Mouse (Mus musculus) gastrocnemius, postnatal 36 days (tissue): ENCODE results near the gene Tspo2. TPM values are rescaled to one million over a fixed set of nuclear protein-coding genes. Genes with fewer than 3 reads are reported as not detected.

Experiments
- DNase-seq, 2 experiments: peaks; one replicate each; pipeline ENCODE4 v3.0.0; 2022
- intact Hi-C: fragments of 180-260 bp; cut with DNase I; formaldehyde crosslinking; loops from one replicate; pipeline ENCODE4 v1.15.1; 2025
- total RNA-seq, 2 experiments: library from RNA; stranded (reverse); gene quantifications; 2 replicates each; pipeline ENCODE4 v1.2.3; 2021

Gene Tspo2
- total RNA-seq, 2 experiments from 2014 or later, result not detected

- intact Hi-C loops, result loop anchor here (10.0 kb wide), 1 partner anchor 179 kb away; no protein-coding TSS in a partner anchor
Measured at GRCm38 (mm10) chr17:48453489-48453888, 2.2 kb upstream of the Tspo2 start.

GRCm38 (mm10) chr17:48451753-48452444, 577 bp upstream of the Tspo2 start:
- no peak for DNase-seq
- intact Hi-C loops, result loop anchor here (10.0 kb wide), 1 partner anchor 177 kb away; no protein-coding TSS in a partner anchor

More at GRCm38 (mm10) chr17:48453489-48453888, 2.2 kb upstream of the Tspo2 start:
- no peak for DNase-seq

- DNase-seq, result no peak
- intact Hi-C loops, result loop anchor here (10.0 kb wide), 1 partner anchor 176 kb away; no protein-coding TSS in a partner anchor
Measured at GRCm38 (mm10) chr17:48450666-48451352, 513 bp downstream of the Tspo2 start.

GRCm38 (mm10) chr17:48447675-48448074, 3.6 kb downstream of the Tspo2 start:
- intact Hi-C loops, result no loop called here
- DNase-seq, result no peak

GRCm38 (mm10) chr17:48443542-48444145, 7.7 kb downstream of the Tspo2 start:
- intact Hi-C loops, result no loop called here
- DNase-seq, result no peak

GRCm38 (mm10) chr17:48442745-48443457, 8.4 kb downstream of the Tspo2 start:
- no peak for DNase-seq
- intact Hi-C loops, result no loop called here

GRCm38 (mm10) chr17:48437421-48437911, 13.9 kb downstream of the Tspo2 start:
- intact Hi-C loops, result no loop called here
- peak in 1 of 2 experiments; percentile 61 for DNase-seq

- peak in 1 of 2 experiments; percentile 56 for DNase-seq
- intact Hi-C loops, result no loop called here
Measured at GRCm38 (mm10) chr17:48436487-48436886, 14.8 kb downstream of the Tspo2 start.

- DNase-seq, result no peak
- intact Hi-C loops, result no loop called here
Measured at GRCm38 (mm10) chr17:48434479-48434878, 16.8 kb downstream of the Tspo2 start.

GRCm38 (mm10) chr17:48433689-48434330, 17.5 kb downstream of the Tspo2 start:
- intact Hi-C loops, result no loop called here
- no peak for DNase-seq

GRCm38 (mm10) chr17:48433006-48433655, 18.2 kb downstream of the Tspo2 start:
- intact Hi-C loops, result no loop called here
- DNase-seq, result no peak

- DNase-seq, result peak in 1 of 2 experiments; percentile 35
- intact Hi-C loops, result no loop called here
Measured at GRCm38 (mm10) chr17:48432158-48432980, 19.0 kb downstream of the Tspo2 start, which contains the start of gene Apobec2. Gene Apobec2, minus strand, starts transcription at chr17:48432930.

- intact Hi-C loops, result no loop called here
- DNase-seq, result no peak
Measured at GRCm38 (mm10) chr17:48431054-48431453, 20.3 kb downstream of the Tspo2 start.

- intact Hi-C loops, result no loop called here
- DNase-seq, result no peak
Measured at GRCm38 (mm10) chr17:48430394-48430793, 20.9 kb downstream of the Tspo2 start.

GRCm38 (mm10) chr17:48427852-48428530, 23.3 kb downstream of the Tspo2 start:
- intact Hi-C loops, result no loop called here
- no peak for DNase-seq

GRCm38 (mm10) chr17:48426991-48427750, 24.2 kb downstream of the Tspo2 start:
- DNase-seq, result no peak
- intact Hi-C loops, result no loop called here
